Mouse (Mus musculus): ENCODE data around the gene Apoh. TPM values are rescaled to one million over a fixed set of nuclear protein-coding genes. Genes with fewer than 3 reads are reported as not detected.

Gene Apoh
- polyA plus RNA-seq, 1 experiment from 2014 or later: not detected

DNA sequence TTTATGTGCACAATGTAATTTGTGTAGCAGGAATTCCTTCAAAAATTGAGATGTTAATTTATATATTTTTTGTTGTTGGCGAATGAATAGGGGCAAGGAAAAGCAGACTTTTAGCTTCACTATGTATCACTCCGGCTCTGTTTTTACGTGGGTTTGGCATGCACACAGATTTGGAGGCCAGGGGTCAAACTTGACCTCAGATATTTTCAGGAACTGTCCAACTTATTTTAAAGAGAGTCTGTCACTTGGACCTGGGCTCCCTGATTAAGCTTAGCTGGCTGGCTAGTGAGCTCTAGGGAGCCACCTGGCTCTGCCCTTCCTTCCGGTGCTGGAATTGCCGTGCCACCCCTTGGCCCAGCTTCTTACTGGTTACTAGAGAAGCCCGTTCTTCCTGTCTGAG lies 84.0 kb downstream of the Apoh start:
- no peak overlapping the region for H3K4me3 ChIP-seq (ENCODE audit: low read depth, low read length)
- no peaks in the 10 kb centered on the region for H3K27me3 ChIP-seq (replicated peaks; ENCODE audit: control insufficient read depth, insufficient read depth, low read length)
- no peak overlapping the region for H3K4me2 ChIP-seq (ENCODE audit: low read length)
- H3K4me1 ChIP-seq (replicated peaks; ENCODE audit: control insufficient read depth, insufficient read depth, low read length): peaks cover 7% of the 10 kb centered on the region; the same call in 1 of the 2 replicates
- no peak for ATAC-seq (replicated peaks; ENCODE audit: low FRiP score, low TSS enrichment, low read depth)
- H3K9me3 ChIP-seq (ENCODE audit: control insufficient read depth, low read length): no peaks in the 10 kb centered on the region
- DNase-seq (ENCODE audit: low spot score): no peak
- no peaks in the 10 kb centered on the region for H3K36me3 ChIP-seq (ENCODE audit: control insufficient read depth, insufficient read depth, low read length)
- no peak overlapping the region for H3K27ac ChIP-seq (ENCODE audit: low read depth)
- 77% methylated on average over 6 of the region's 6 CpGs for WGBS
- H3K9ac ChIP-seq (ENCODE audit: low read length): no peak overlapping the region

DNA sequence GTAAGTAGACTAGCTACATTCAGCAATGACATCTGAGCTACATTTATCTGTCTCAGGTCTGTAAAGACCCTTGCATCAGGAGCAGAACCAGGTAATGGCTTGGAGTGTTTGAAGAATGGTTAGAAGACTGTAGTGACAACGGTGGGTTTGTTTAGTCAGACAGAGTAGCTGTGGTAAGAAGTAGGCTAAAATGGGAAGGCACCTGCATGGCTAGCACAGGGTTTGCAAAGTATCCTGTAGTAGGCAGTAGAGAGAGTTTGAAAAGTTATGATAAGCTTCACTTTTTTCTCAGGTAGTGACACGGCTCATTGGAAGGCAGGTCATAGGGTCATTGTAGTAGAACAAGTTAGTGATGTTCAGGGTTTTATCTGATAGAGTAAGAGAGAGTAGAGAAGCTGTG lies 85.9 kb downstream of the Apoh start:
- Histone ChIP-seq H3K27me3 (replicated peaks; ENCODE audit: control insufficient read depth, insufficient read depth, low read length) (no peaks in the 10 kb centered on the region), H3K36me3 (ENCODE audit: control insufficient read depth, insufficient read depth, low read length) (no peaks in the 10 kb centered on the region), H3K4me2 (ENCODE audit: low read length) (no peak overlapping the region), H3K4me1 (replicated peaks; ENCODE audit: control insufficient read depth, insufficient read depth, low read length) (peaks cover 4% of the 10 kb centered on the region; the same call in 1 of the 2 replicates), H3K4me3 (ENCODE audit: low read depth, low read length) (no peak overlapping the region), H3K27ac (ENCODE audit: low read depth) (no peak overlapping the region), H3K9ac (ENCODE audit: low read length) (no peak overlapping the region), H3K9me3 (ENCODE audit: control insufficient read depth, low read length) (no peaks in the 10 kb centered on the region)
- ATAC-seq (replicated peaks; ENCODE audit: low FRiP score, low TSS enrichment, low read depth) (no peak), DNase-seq (ENCODE audit: low spot score) (no peak)
- WGBS: 77% methylated on average over 2 of the region's 2 CpGs

DNA sequence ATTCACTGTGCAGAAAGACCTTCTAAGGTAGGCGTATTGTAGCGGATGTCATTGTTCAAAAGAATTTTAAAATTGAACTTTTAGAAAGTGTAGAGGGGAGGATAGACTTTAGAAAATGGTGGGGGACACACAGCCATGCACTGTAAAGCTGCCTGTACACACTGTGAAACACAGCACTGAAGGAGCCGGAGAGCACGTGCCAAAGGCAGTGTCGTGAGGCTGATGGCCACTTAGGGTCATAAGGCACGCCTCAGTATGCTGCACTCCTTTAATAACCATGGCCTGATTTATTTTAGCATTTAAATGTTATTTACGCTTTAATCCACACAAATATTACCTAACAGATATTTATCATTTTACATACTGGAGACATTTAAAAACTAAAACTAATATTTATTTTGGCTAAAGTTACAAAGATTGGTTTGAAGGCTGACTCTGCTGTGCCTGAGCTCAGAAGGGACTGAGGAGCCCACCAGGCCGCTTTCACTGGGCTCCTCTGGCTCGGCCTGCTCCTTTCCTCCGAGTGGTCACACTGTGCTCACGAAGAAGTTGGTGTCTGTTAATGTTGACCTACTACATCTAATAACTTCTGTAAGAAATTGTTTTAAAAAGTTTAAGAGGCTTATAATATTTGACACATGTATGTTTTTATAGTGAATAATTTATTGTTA lies 100.9 kb downstream of the Apoh start:
- DNase-seq (ENCODE audit: low spot score) (no peak), ATAC-seq (replicated peaks; ENCODE audit: low FRiP score, low TSS enrichment, low read depth) (no peak)
- 0 out of 2 replicates have a peak, but pooled peaks cover 7% of the 10 kb centered on the region for H3K36me3 ChIP-seq (ENCODE audit: control insufficient read depth, insufficient read depth, low read length)
- H3K9me3 ChIP-seq (ENCODE audit: control insufficient read depth, low read length): no peaks in the 10 kb centered on the region
- no peaks in the 10 kb centered on the region for H3K27me3 ChIP-seq (replicated peaks; ENCODE audit: control insufficient read depth, insufficient read depth, low read length)
- WGBS: 76% methylated on average over 11 of the region's 11 CpGs
- H3K4me2 ChIP-seq (ENCODE audit: low read length): no peak overlapping the region
- no peak overlapping the region for H3K27ac ChIP-seq (ENCODE audit: low read depth)
- no peak overlapping the region for H3K9ac ChIP-seq (ENCODE audit: low read length)
- H3K4me1 ChIP-seq (replicated peaks; ENCODE audit: control insufficient read depth, insufficient read depth, low read length): no peaks in the 10 kb centered on the region
- H3K4me3 ChIP-seq (ENCODE audit: low read depth, low read length): no peak overlapping the region

- no peaks in the 10 kb centered on the region for H3K4me1 ChIP-seq (replicated peaks; ENCODE audit: control insufficient read depth, insufficient read depth, low read length)
- 0 out of 2 replicates have a peak, but pooled peaks cover 5% of the 10 kb centered on the region for H3K36me3 ChIP-seq (ENCODE audit: control insufficient read depth, insufficient read depth, low read length)
- no peak for ATAC-seq (replicated peaks; ENCODE audit: low FRiP score, low TSS enrichment, low read depth)
- H3K9ac ChIP-seq (ENCODE audit: low read length): no peak overlapping the region
- DNase-seq (ENCODE audit: low spot score): no peak
- H3K4me3 ChIP-seq (ENCODE audit: low read depth, low read length): no peak overlapping the region
- H3K4me2 ChIP-seq (ENCODE audit: low read length): no peak overlapping the region
- H3K9me3 ChIP-seq (ENCODE audit: control insufficient read depth, low read length): peaks cover 4% of the 10 kb centered on the region; the same call in 1 of the 2 replicates
- H3K27ac ChIP-seq (ENCODE audit: low read depth): no peak overlapping the region
- H3K27me3 ChIP-seq (replicated peaks; ENCODE audit: control insufficient read depth, insufficient read depth, low read length): no peaks in the 10 kb centered on the region
Observed at GRCm38 (mm10) chr11:108447148-108447547, 104.0 kb downstream of the Apoh start.

DNA sequence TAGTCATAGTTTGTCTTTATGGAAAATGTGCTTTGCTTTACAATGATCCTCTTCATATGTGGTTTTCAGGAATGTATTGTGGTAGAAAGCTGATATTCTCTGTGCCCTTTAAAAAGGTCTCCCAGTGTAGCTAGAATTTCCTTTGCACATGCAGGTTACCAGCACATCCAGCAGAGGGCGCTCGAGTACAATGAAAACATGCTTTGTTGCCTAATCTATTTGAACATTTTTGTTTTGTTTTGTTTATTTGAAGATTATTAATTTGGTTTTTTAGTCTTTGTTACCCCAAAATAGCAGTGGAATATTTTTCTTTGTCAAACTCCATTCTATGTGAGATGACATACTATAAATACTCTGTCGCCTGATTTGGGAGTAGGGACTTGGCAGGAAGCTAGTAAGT lies 106.7 kb downstream of the Apoh start:
- WGBS: 32% methylated on average over 3 of the region's 3 CpGs
- no peaks in the 10 kb centered on the region for H3K4me1 ChIP-seq (replicated peaks; ENCODE audit: control insufficient read depth, insufficient read depth, low read length)

DNA sequence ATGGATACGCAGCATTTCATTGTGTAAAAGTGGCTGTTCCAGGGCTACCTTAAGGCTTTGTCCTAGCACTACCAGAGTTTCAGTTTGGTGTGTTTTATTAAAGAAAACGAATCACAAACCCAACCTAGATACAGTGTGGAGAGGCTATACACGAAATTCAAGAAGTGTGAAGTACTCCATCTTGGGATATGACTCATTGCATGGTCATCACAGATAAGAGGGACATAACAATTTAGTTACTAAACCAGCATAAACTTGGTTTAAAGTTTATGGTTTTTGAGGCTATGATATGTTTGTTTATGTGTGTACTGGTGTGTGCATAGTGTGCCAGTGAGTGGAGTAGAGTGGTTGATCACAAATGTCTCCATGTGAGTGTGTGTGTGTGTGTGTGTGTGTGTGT lies 116.4 kb downstream of the Apoh start:
- H3K4me3 ChIP-seq (ENCODE audit: low read depth, low read length): no peak overlapping the region
- H3K9me3 ChIP-seq (ENCODE audit: control insufficient read depth, low read length): no peaks in the 10 kb centered on the region
- no peaks in the 10 kb centered on the region for H3K4me1 ChIP-seq (replicated peaks; ENCODE audit: control insufficient read depth, insufficient read depth, low read length)
- H3K27ac ChIP-seq (ENCODE audit: low read depth): no peak overlapping the region
- 87% methylated on average over 3 of the region's 3 CpGs for WGBS
- H3K36me3 ChIP-seq (ENCODE audit: control insufficient read depth, insufficient read depth, low read length): peaks cover 7% of the 10 kb centered on the region; the same call in 1 of the 2 replicates
- no peak overlapping the region for H3K4me2 ChIP-seq (ENCODE audit: low read length)
- ATAC-seq (replicated peaks; ENCODE audit: low FRiP score, low TSS enrichment, low read depth) (no peak), DNase-seq (ENCODE audit: low spot score) (no peak)
- H3K9ac ChIP-seq (ENCODE audit: low read length): no peak overlapping the region
- no peaks in the 10 kb centered on the region for H3K27me3 ChIP-seq (replicated peaks; ENCODE audit: control insufficient read depth, insufficient read depth, low read length)

More for the DNA sequence above, 106.7 kb downstream of the Apoh start:
- Histone ChIP-seq H3K4me2 (ENCODE audit: low read length) (no peak overlapping the region), H3K27ac (ENCODE audit: low read depth) (no peak overlapping the region), H3K36me3 (ENCODE audit: control insufficient read depth, insufficient read depth, low read length) (no peaks in the 10 kb centered on the region), H3K27me3 (replicated peaks; ENCODE audit: control insufficient read depth, insufficient read depth, low read length) (no peaks in the 10 kb centered on the region), H3K9me3 (ENCODE audit: control insufficient read depth, low read length) (peaks cover 4% of the 10 kb centered on the region; the same call in 1 of the 2 replicates), H3K4me3 (ENCODE audit: low read depth, low read length) (no peak overlapping the region), H3K9ac (ENCODE audit: low read length) (no peak overlapping the region)
- peak; percentile 88 for DNase-seq (ENCODE audit: low spot score)
- ATAC-seq (replicated peaks; ENCODE audit: low FRiP score, low TSS enrichment, low read depth): no peak

Other genes starting within 250 kb of the Apoh start
- gene Prkca, start 574 bp downstream of the Apoh start, polyA plus RNA-seq (2014; fragmentation: Nextera tagmentation; extraction: Ambion mirVana): 18.2 and 19.8 TPM in 2 replicates
- 15.0 and 16.1 TPM in 2 replicates for gene Cep112, start 81.8 kb downstream of the Apoh start, polyA plus RNA-seq (2014; fragmentation: Nextera tagmentation; extraction: Ambion mirVana)